Mouse (Mus musculus): ENCODE measurements around the gene Cdh18.

GRCm38 (mm10) chr15:23305018-23305417 lies 756.2 kb downstream of the Cdh18 start:
- TF ChIP-seq CTCF (IDR thresholded peaks at IDR 0.05; ENCODE audit: extremely low read depth, insufficient read depth, low read length) = no peak
- TF ChIP-seq POLR2A (IDR thresholded peaks at IDR 0.05; ENCODE audit: extremely low read depth, insufficient read depth, low read length) = no peak

Data from cortical plate, adult 2 months (tissue).